Mouse (Mus musculus) hindbrain, postnatal 0 days (tissue): Measurements from ENCODE around the gene Heatr5a. TPM values are rescaled to one million over a fixed set of nuclear protein-coding genes. Genes with fewer than 3 reads are reported as not detected.
A peak's percentile ranks its signal among the peaks of the same experiment; 100 is the strongest.

Experiments
- ATAC-seq: fragments of 200-750 bp; cut with Nextera tagmentation; 2 replicates; pipeline ENCODE4 v1.8.0; 2017; ENCODE audit warnings: mild to moderate bottlenecking, moderate TSS enrichment, moderate library complexity
- DNase-seq: peaks from one replicate; pipeline ENCODE4 v3.0.0-alpha.2; 2015; ENCODE audit warnings: low spot score
- H3K27ac ChIP-seq: fragments of 300-500 bp; sonication (generic); 2 replicates; pipeline ENCODE4 v1.5.1; 2014; ENCODE audit warnings: mild to moderate bottlenecking
- H3K27me3 ChIP-seq: fragments of 300-500 bp; sonication (generic); 2 replicates; pipeline ENCODE4 v1.6.1; 2014; ENCODE audit warnings: low read length, mixed read lengths; ENCODE audit not compliant: insufficient read depth
- H3K36me3 ChIP-seq: fragments of 300-500 bp; sonication (generic); 2 replicates; pipeline ENCODE4 v1.6.1; 2014; ENCODE audit warnings: low read length, mixed read lengths; ENCODE audit not compliant: insufficient read depth
- H3K4me1 ChIP-seq: fragments of 300-500 bp; sonication (generic); 2 replicates; pipeline ENCODE4 v1.6.1; 2014; ENCODE audit warnings: antibody characterized with exemption, low read length, mixed read lengths; ENCODE audit not compliant: insufficient read depth
- H3K4me2 ChIP-seq: fragments of 300-500 bp; sonication (generic); 2 replicates; pipeline ENCODE4 v1.6.1; 2014; ENCODE audit warnings: low read depth, mild to moderate bottlenecking, low read length, moderate library complexity, mixed read lengths
- H3K4me3 ChIP-seq: fragments of 300-500 bp; sonication (generic); 2 replicates; pipeline ENCODE4 v1.5.1; 2014; ENCODE audit warnings: low read length
- H3K9ac ChIP-seq: fragments of 300-500 bp; sonication (generic); replicated peaks from 2 replicates; pipeline ENCODE4 v1.6.1; 2014; ENCODE audit warnings: mild to moderate bottlenecking, low read length, moderate library complexity, mixed read lengths
- H3K9me3 ChIP-seq: fragments of 300-500 bp; sonication (generic); 2 replicates; pipeline ENCODE4 v1.6.1; 2016; ENCODE audit warnings: low read length, mixed read lengths
- CTCF ChIP-seq: IDR thresholded peaks from 2 replicates; pipeline ENCODE4 v1.5.1; 2016; ENCODE audit warnings: antibody characterized with exemption, control low read depth, low read depth
- WGBS: fragments of 180-500 bp; shearing (Covaris S2); extraction: QIAGEN DNeasy Blood & Tissue Kit; methylation state at CpG from one replicate; pipeline ENCODE4 v1.1.7; 2014; 5-methylcytosine and 5-hydroxymethylcytosine counted together
- polyA plus RNA-seq: library from polyadenylated mRNA; unstranded; fragments of >200 nt; fragmentation: Nextera tagmentation; extraction: Ambion mirVana; gene quantifications from 2 replicates; pipeline ENCODE4 v1.2.1, GENCODE M21; 2015
- total RNA-seq: library from RNA; depleted of rRNA; stranded (reverse); fragments of >200 nt; gene quantifications from 2 replicates; pipeline ENCODE4 v1.2.3, GENCODE M21; 2014

Gene Heatr5a
- total and polyA plus RNA-seq, 2 experiments from 2014 or later, result 3.2 to 30.8 TPM

GRCm38 (mm10) chr12:51851155-51851554, 120.0 kb downstream of the Heatr5a start:
- H3K27ac ChIP-seq, result no peak overlapping the region
- H3K27me3 ChIP-seq, result no peaks in the 10 kb centered on the region
- no peak overlapping the region for H3K4me3 ChIP-seq
- no peak overlapping the region for H3K4me2 ChIP-seq
- no peaks in the 10 kb centered on the region for H3K4me1 ChIP-seq
- WGBS, result 89% methylated on average over 3 of the region's 3 CpGs
- H3K9ac ChIP-seq, result no peak overlapping the region
- ATAC-seq (no peak), DNase-seq (no peak)
- no peaks in the 10 kb centered on the region for H3K9me3 ChIP-seq
- TF ChIP-seq CTCF, result no peak
- no peaks in the 10 kb centered on the region for H3K36me3 ChIP-seq

GRCm38 (mm10) chr12:51850339-51850738, 120.8 kb downstream of the Heatr5a start:
- 93% methylated on average over 4 of the region's 4 CpGs for WGBS

GRCm38 (mm10) chr12:51849902-51850301, 121.2 kb downstream of the Heatr5a start:
- DNase-seq (no peak), ATAC-seq (no peak)
- H3K4me1 ChIP-seq, result no peaks in the 10 kb centered on the region
- TF ChIP-seq CTCF, result no peak
- H3K27me3 ChIP-seq, result no peaks in the 10 kb centered on the region
- H3K27ac ChIP-seq, result no peak overlapping the region
- no peak overlapping the region for H3K4me3 ChIP-seq
- no peak overlapping the region for H3K4me2 ChIP-seq
- no peak overlapping the region for H3K9ac ChIP-seq
- H3K36me3 ChIP-seq, result no peaks in the 10 kb centered on the region
- 88% methylated on average over 2 of the region's 2 CpGs for WGBS
- H3K9me3 ChIP-seq, result no peaks in the 10 kb centered on the region

More at GRCm38 (mm10) chr12:51850339-51850738, 120.8 kb downstream of the Heatr5a start:
- no peak overlapping the region for H3K4me3 ChIP-seq
- DNase-seq (no peak), ATAC-seq (no peak)
- no peaks in the 10 kb centered on the region for H3K9me3 ChIP-seq
- no peaks in the 10 kb centered on the region for H3K4me1 ChIP-seq
- no peak overlapping the region for H3K9ac ChIP-seq
- no peak overlapping the region for H3K4me2 ChIP-seq
- H3K27me3 ChIP-seq, result no peaks in the 10 kb centered on the region
- H3K36me3 ChIP-seq, result no peaks in the 10 kb centered on the region
- TF ChIP-seq CTCF, result no peak
- no peak overlapping the region for H3K27ac ChIP-seq

GRCm38 (mm10) chr12:51847953-51848680, 123.0 kb downstream of the Heatr5a start:
- H3K4me3 ChIP-seq, result no peak overlapping the region
- H3K27me3 ChIP-seq, result no peaks in the 10 kb centered on the region
- H3K4me1 ChIP-seq, result 0 out of 2 replicates have a peak, but pooled peaks cover 7% of the 10 kb centered on the region
- DNase-seq, result no peak
- H3K4me2 ChIP-seq, result no peak overlapping the region
- no peaks in the 10 kb centered on the region for H3K36me3 ChIP-seq
- ATAC-seq, result no peak
- 85% methylated on average over 9 of the region's 9 CpGs for WGBS
- H3K9me3 ChIP-seq, result no peaks in the 10 kb centered on the region
- no peak for TF ChIP-seq CTCF
- no peak overlapping the region for H3K9ac ChIP-seq
- no peak overlapping the region for H3K27ac ChIP-seq

GRCm38 (mm10) chr12:51845261-51845660, 125.9 kb downstream of the Heatr5a start:
- no peak overlapping the region for H3K9ac ChIP-seq
- H3K27me3 ChIP-seq, result no peaks in the 10 kb centered on the region
- ATAC-seq (peak; percentile 30; the same call in 1 of the 2 replicates), DNase-seq (no peak)
- H3K27ac ChIP-seq, result no peak overlapping the region
- H3K4me1 ChIP-seq, result 0 out of 2 replicates have a peak, but pooled peaks cover 7% of the 10 kb centered on the region
- H3K36me3 ChIP-seq, result no peaks in the 10 kb centered on the region
- H3K4me3 ChIP-seq, result peak overlapping the region; percentile 61
- 21% methylated on average over 1 of the region's 1 CpGs for WGBS
- H3K9me3 ChIP-seq, result no peaks in the 10 kb centered on the region
- H3K4me2 ChIP-seq, result peak overlapping the region; percentile 70
- no peak for TF ChIP-seq CTCF

GRCm38 (mm10) chr12:51844771-51845256, 126.3 kb downstream of the Heatr5a start:
- no peaks in the 10 kb centered on the region for H3K9me3 ChIP-seq
- no peaks in the 10 kb centered on the region for H3K27me3 ChIP-seq
- ATAC-seq, result peak; percentile 97
- peak overlapping the region; percentile 57 for H3K9ac ChIP-seq
- DNase-seq, result peak; percentile 88
- peak overlapping the region; percentile 71 for H3K27ac ChIP-seq
- no peak for TF ChIP-seq CTCF
- H3K36me3 ChIP-seq, result no peaks in the 10 kb centered on the region
- 0 out of 2 replicates have a peak, but pooled peaks cover 7% of the 10 kb centered on the region for H3K4me1 ChIP-seq
- H3K4me2 ChIP-seq, result peak overlapping the region; percentile 70
- H3K4me3 ChIP-seq, result peak overlapping the region; percentile 61
- under 1% methylated on average over 17 of the region's 17 CpGs for WGBS
